Mouse (Mus musculus): ENCODE results near the gene Fbxl3.

The Fbxl3 gene

GRCm38 (mm10) chr14:103085840-103086533 is 13.4 kb downstream of the Fbxl3 start:
- no peak for DNase-seq

GRCm38 (mm10) chr14:103079209-103079977 is 20.0 kb downstream of the Fbxl3 start:
- DNase-seq, result no peak

GRCm38 (mm10) chr14:103078006-103078912 is 21.1 kb downstream of the Fbxl3 start:
- no peak for DNase-seq

GRCm38 (mm10) chr14:103077272-103078005 is 21.9 kb downstream of the Fbxl3 start:
- DNase-seq, result no peak

GRCm38 (mm10) chr14:103075166-103075565 is 24.2 kb downstream of the Fbxl3 start:
- no peak for DNase-seq

GRCm38 (mm10) chr14:103073825-103074224 is 25.5 kb downstream of the Fbxl3 start:
- DNase-seq, result no peak

GRCm38 (mm10) chr14:103072731-103073130 is 26.6 kb downstream of the Fbxl3 start:
- no peak for DNase-seq

- no peak for DNase-seq
Observed at GRCm38 (mm10) chr14:103071471-103071870, 27.9 kb downstream of the Fbxl3 start.

GRCm38 (mm10) chr14:103070790-103071189 is 28.6 kb downstream of the Fbxl3 start:
- DNase-seq, result peak; percentile 24

GRCm38 (mm10) chr14:103069864-103070611 is 29.3 kb downstream of the Fbxl3 start, which contains the start of gene Cln5:
Cln5 (plus strand) TSS chr14:103070216.
- DNase-seq, result peak; percentile 97

GRCm38 (mm10) chr14:103069465-103069863 is 29.9 kb downstream of the Fbxl3 start:
- DNase-seq, result no peak

- peak; percentile 89 for DNase-seq
Observed at GRCm38 (mm10) chr14:103065294-103066167, 33.8 kb downstream of the Fbxl3 start.

- DNase-seq, result no peak
Observed at GRCm38 (mm10) chr14:103059495-103059894, 39.9 kb downstream of the Fbxl3 start.

GRCm38 (mm10) chr14:103058998-103059397 is 40.4 kb downstream of the Fbxl3 start:
- DNase-seq, result no peak

GRCm38 (mm10) chr14:103056601-103057000 is 42.8 kb downstream of the Fbxl3 start:
- no peak for DNase-seq

- no peak for DNase-seq
Observed at GRCm38 (mm10) chr14:103054731-103055130, 44.6 kb downstream of the Fbxl3 start.

GRCm38 (mm10) chr14:103051159-103051769 is 48.1 kb downstream of the Fbxl3 start:
- DNase-seq, result peak; percentile 90

GRCm38 (mm10) chr14:103048292-103049086 is 50.9 kb downstream of the Fbxl3 start:
- DNase-seq, result no peak

- no peak for DNase-seq
Observed at GRCm38 (mm10) chr14:103046677-103047076, 52.7 kb downstream of the Fbxl3 start, which contains the start of gene Acod1. Acod1 (plus strand) TSS chr14:103046977.
